Mouse (Mus musculus) midbrain, embryonic 16.5 days (tissue): Measurements from ENCODE around the gene Il21r. TPM values are rescaled to one million over a fixed set of nuclear protein-coding genes. Genes with fewer than 3 reads are reported as not detected.

Experiments
- ATAC-seq: fragments of 200-750 bp; cut with Nextera tagmentation; 2 replicates; pipeline ENCODE4 v1.8.0; 2017; ENCODE audit warnings: moderate TSS enrichment
- H3K27ac ChIP-seq: fragments of 300-500 bp; sonication (generic); 2 replicates; pipeline ENCODE4 v1.5.1; 2014; ENCODE audit warnings: mild to moderate bottlenecking, low read length, mixed read lengths
- H3K27me3 ChIP-seq: fragments of 300-500 bp; sonication (generic); 2 replicates; pipeline ENCODE4 v1.6.1; 2014; ENCODE audit warnings: low read depth, low read length, mixed read lengths; ENCODE audit not compliant: control insufficient read depth, insufficient read depth
- H3K36me3 ChIP-seq: fragments of 300-500 bp; sonication (generic); 2 replicates; pipeline ENCODE4 v1.6.1; 2014; ENCODE audit warnings: mild to moderate bottlenecking, low read length, moderate library complexity, mixed read lengths; ENCODE audit not compliant: control insufficient read depth, insufficient read depth
- H3K4me1 ChIP-seq: fragments of 300-500 bp; sonication (generic); 2 replicates; pipeline ENCODE4 v1.6.1; 2014; ENCODE audit warnings: mild to moderate bottlenecking, low read length, mixed read lengths; ENCODE audit not compliant: control insufficient read depth, insufficient read depth
- H3K4me2 ChIP-seq: fragments of 300-500 bp; sonication (generic); 2 replicates; pipeline ENCODE4 v1.6.1; 2014; ENCODE audit warnings: mild to moderate bottlenecking, low read length, mixed read lengths
- H3K4me3 ChIP-seq: fragments of 300-500 bp; sonication (generic); 2 replicates; pipeline ENCODE4 v1.5.1; 2014; ENCODE audit warnings: low read depth, mild to moderate bottlenecking, low read length, moderate library complexity, mixed read lengths
- H3K9ac ChIP-seq: fragments of 300-500 bp; sonication (generic); 2 replicates; pipeline ENCODE4 v1.6.1; 2014; ENCODE audit warnings: low read depth, low read length, mixed read lengths
- H3K9me3 ChIP-seq: fragments of 300-500 bp; sonication (generic); replicated peaks from 2 replicates; pipeline ENCODE4 v1.6.1; 2014; ENCODE audit warnings: mild to moderate bottlenecking, low read length, mixed read lengths; ENCODE audit not compliant: control insufficient read depth, poor library complexity, severe bottlenecking
- WGBS: fragments of 180-500 bp; shearing (Covaris S2); extraction: QIAGEN DNeasy Blood & Tissue Kit; methylation state at CpG from one replicate; pipeline ENCODE4 v1.1.7; 2014; 5-methylcytosine and 5-hydroxymethylcytosine counted together
- polyA plus RNA-seq: library from polyadenylated mRNA; unstranded; fragments of >200 nt; fragmentation: Nextera tagmentation; extraction: Ambion mirVana; gene quantifications from 2 replicates; pipeline ENCODE4 v1.2.1, GENCODE M21; 2015

Il21r gene
- 0.28 and 0.41 TPM in 2 replicates for polyA plus RNA-seq

- H3K4me2 ChIP-seq: no peak within 1 kb of the TSS
- H3K27me3 ChIP-seq: no peaks in the 10 kb centered on the region; the same call in 1 of the 2 replicates
- no peak within 1 kb of the TSS for H3K9ac ChIP-seq
- no peak for ATAC-seq
- no peak within 1 kb of the TSS for H3K4me3 ChIP-seq
- no peaks in the 10 kb centered on the region for H3K36me3 ChIP-seq
- no peak within 1 kb of the TSS for H3K27ac ChIP-seq
- WGBS: 82% methylated on average over 11 of the region's 11 CpGs
- H3K4me1 ChIP-seq: no peaks in the 10 kb centered on the region
- no peaks in the 10 kb centered on the region for H3K9me3 ChIP-seq
Observed at GRCm38 (mm10) chr7:125603185-125603631, at the start of gene Il21r. TSS of gene Il21r (plus strand) at chr7:125603429.

- Histone ChIP-seq H3K9ac (no peak overlapping the region), H3K4me2 (no peak overlapping the region), H3K4me1 (peaks cover 8% of the 10 kb centered on the region; the same call in 1 of the 2 replicates), H3K9me3 (no peaks in the 10 kb centered on the region), H3K36me3 (no peaks in the 10 kb centered on the region), H3K27me3 (peaks cover 7% of the 10 kb centered on the region), H3K4me3 (no peak overlapping the region), H3K27ac (no peak overlapping the region)
- no peak for ATAC-seq
- 81% methylated on average over 13 of the region's 13 CpGs for WGBS
Observed at GRCm38 (mm10) chr7:125553653-125554428, 49.4 kb upstream of the Il21r start.

GRCm38 (mm10) chr7:125554456-125555114 lies 48.6 kb upstream of the Il21r start:
- H3K4me1 ChIP-seq: peaks cover 8% of the 10 kb centered on the region
- H3K36me3 ChIP-seq: no peaks in the 10 kb centered on the region
- 94% methylated on average over 9 of the region's 9 CpGs for WGBS

GRCm38 (mm10) chr7:125555351-125555872 lies 47.8 kb upstream of the Il21r start:
- Histone ChIP-seq H3K9ac (no peak overlapping the region), H3K36me3 (no peaks in the 10 kb centered on the region), H3K4me3 (no peak overlapping the region), H3K4me2 (no peak overlapping the region), H3K9me3 (no peaks in the 10 kb centered on the region), H3K27me3 (peaks cover 7% of the 10 kb centered on the region), H3K4me1 (peaks cover 8% of the 10 kb centered on the region), H3K27ac (no peak overlapping the region)
- WGBS: 88% methylated on average over 7 of the region's 7 CpGs
- ATAC-seq: no peak

More at GRCm38 (mm10) chr7:125554456-125555114, 48.6 kb upstream of the Il21r start:
- no peak for ATAC-seq
- Histone ChIP-seq H3K9me3 (no peaks in the 10 kb centered on the region), H3K4me2 (no peak overlapping the region), H3K27ac (no peak overlapping the region), H3K9ac (no peak overlapping the region), H3K27me3 (peaks cover 7% of the 10 kb centered on the region), H3K4me3 (no peak overlapping the region)

GRCm38 (mm10) chr7:125556096-125556495 lies 47.1 kb upstream of the Il21r start:
- Histone ChIP-seq H3K4me2 (no peak overlapping the region), H3K27me3 (peaks cover 2% of the 10 kb centered on the region; the same call in 1 of the 2 replicates), H3K4me3 (no peak overlapping the region), H3K9ac (no peak overlapping the region), H3K36me3 (no peaks in the 10 kb centered on the region), H3K27ac (no peak overlapping the region), H3K4me1 (peaks cover 8% of the 10 kb centered on the region), H3K9me3 (no peaks in the 10 kb centered on the region)
- no peak for ATAC-seq
- 82% methylated on average over 4 of the region's 4 CpGs for WGBS

GRCm38 (mm10) chr7:125556865-125557264 lies 46.4 kb upstream of the Il21r start:
- Histone ChIP-seq H3K27ac (no peak overlapping the region), H3K27me3 (peaks cover 2% of the 10 kb centered on the region; the same call in 1 of the 2 replicates), H3K36me3 (no peaks in the 10 kb centered on the region), H3K4me1 (peaks cover 4% of the 10 kb centered on the region), H3K9ac (no peak overlapping the region), H3K4me2 (no peak overlapping the region), H3K9me3 (no peaks in the 10 kb centered on the region), H3K4me3 (no peak overlapping the region)
- WGBS: 64% methylated on average over 8 of the region's 8 CpGs
- ATAC-seq: no peak

GRCm38 (mm10) chr7:125558401-125558945 lies 44.8 kb upstream of the Il21r start:
- no peak overlapping the region for H3K9ac ChIP-seq

GRCm38 (mm10) chr7:125558997-125559396 lies 44.2 kb upstream of the Il21r start:
- WGBS: 59% methylated on average over 5 of the region's 5 CpGs
- ATAC-seq: no peak

More at GRCm38 (mm10) chr7:125558401-125558945, 44.8 kb upstream of the Il21r start:
- no peak overlapping the region for H3K4me3 ChIP-seq
- peak overlapping the region; percentile 22; the same call in 1 of the 2 replicates for H3K27ac ChIP-seq
- no peaks in the 10 kb centered on the region for H3K9me3 ChIP-seq
- peaks cover 4% of the 10 kb centered on the region for H3K4me1 ChIP-seq
- H3K36me3 ChIP-seq: no peaks in the 10 kb centered on the region
- H3K27me3 ChIP-seq: peaks cover 1% of the 10 kb centered on the region; the same call in 1 of the 2 replicates
- no peak for ATAC-seq
- H3K4me2 ChIP-seq: no peak overlapping the region
- WGBS: 40% methylated on average over 4 of the region's 4 CpGs

More at GRCm38 (mm10) chr7:125558997-125559396, 44.2 kb upstream of the Il21r start:
- Histone ChIP-seq H3K27ac (no peak overlapping the region), H3K36me3 (no peaks in the 10 kb centered on the region), H3K4me2 (no peak overlapping the region), H3K9ac (no peak overlapping the region), H3K27me3 (no peaks in the 10 kb centered on the region), H3K4me1 (peaks cover 4% of the 10 kb centered on the region), H3K4me3 (no peak overlapping the region), H3K9me3 (no peaks in the 10 kb centered on the region)
